Mouse (Mus musculus) left cerebral cortex, postnatal 14 days (tissue): ENCODE results near the gene Ubd. TPM values are rescaled to one million over a fixed set of nuclear protein-coding genes. Genes with fewer than 3 reads are reported as not detected.
"Not testable (repeated sequence)": the region's sequence is repeated elsewhere in the genome, so short reads cannot be mapped to it uniquely, and the experiment has no call there.

ENCODE experiments used
- DNase-seq, 2 experiments: peaks; one replicate each; pipeline ENCODE4 v3.0.0; 2021 to 2022; ENCODE audit warnings: low spot score in 2 of 2, mixed read lengths in 1 of 2
- intact Hi-C: fragments of 180-260 bp; cut with DNase I; formaldehyde crosslinking; loops from one replicate; pipeline ENCODE4 v1.15.1; 2025
- long read RNA-seq, 2 experiments: library from polyadenylated mRNA; stranded (forward); transcript quantifications; one replicate each; pipeline ENCODE4 v2.0.0; 2021
- total RNA-seq, 2 experiments: library from RNA; stranded (reverse); gene quantifications; 2 replicates each; pipeline ENCODE4 v1.2.3; 2021

Ubd gene
- not detected for total RNA-seq
- long read RNA-seq, experiment 1: 0 reads
- long read RNA-seq, experiment 2: 0 reads

DNA sequence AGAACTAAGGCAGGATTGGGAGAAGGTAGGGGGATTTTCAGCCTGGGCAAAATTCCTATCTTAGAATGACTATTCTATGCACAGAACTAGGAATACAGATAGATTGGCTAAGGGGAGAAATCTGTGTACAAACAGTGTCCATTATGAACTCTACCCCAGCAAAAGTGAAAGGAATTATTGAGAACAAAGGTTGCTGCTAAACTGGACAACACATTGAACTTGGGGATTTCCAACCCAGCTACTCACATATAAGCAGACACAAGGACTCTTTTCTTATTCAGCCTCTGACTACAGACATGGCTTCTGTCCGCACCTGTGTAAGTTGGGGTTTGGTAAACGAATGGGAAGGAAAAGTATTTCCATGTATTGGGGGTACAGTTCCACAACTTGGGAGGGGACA, at the start of gene Ubd:
Gene Ubd, plus strand, starts transcription at position 237 of the 400 bp plus-strand sequence.
- intact Hi-C loops: no loop called here
- no peak for DNase-seq

DNA sequence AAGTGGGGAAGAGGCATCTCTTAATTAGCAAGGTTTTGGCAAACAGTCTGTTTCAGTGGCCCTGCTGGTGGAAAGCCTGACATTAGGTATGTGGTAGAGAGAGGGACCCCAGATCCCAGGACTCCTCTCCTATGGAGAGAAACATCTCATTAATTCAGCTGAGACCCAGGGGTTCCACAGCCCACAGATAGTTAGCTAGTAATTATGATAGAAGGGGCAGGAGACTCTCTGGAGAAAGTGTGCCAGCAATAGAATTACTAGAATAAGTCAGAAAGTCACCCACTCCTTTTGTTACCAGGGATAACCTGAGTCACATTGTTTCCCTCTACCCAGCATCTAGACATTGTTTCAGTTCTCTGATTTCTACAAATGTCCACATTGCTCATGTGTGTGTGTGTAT, 32.3 kb upstream of the Ubd start, which contains the start of gene Olfr93:
Gene Olfr93, minus strand, starts transcription at position 101 of the 400 bp plus-strand sequence.
- no peak for DNase-seq
- intact Hi-C loops: no loop called here

GRCm38 (mm10) chr17:37185474-37185873, 8.2 kb upstream of the Ubd start:
- no peak for DNase-seq
- intact Hi-C loops: no loop called here

GRCm38 (mm10) chr17:37190711-37191110, 3.0 kb upstream of the Ubd start:
- DNase-seq: peak; percentile 67 to 73
- intact Hi-C loops: no loop called here

GRCm38 (mm10) chr17:37193032-37193431, 660 bp upstream of the Ubd start:
- intact Hi-C loops: no loop called here
- no peak for DNase-seq

DNA sequence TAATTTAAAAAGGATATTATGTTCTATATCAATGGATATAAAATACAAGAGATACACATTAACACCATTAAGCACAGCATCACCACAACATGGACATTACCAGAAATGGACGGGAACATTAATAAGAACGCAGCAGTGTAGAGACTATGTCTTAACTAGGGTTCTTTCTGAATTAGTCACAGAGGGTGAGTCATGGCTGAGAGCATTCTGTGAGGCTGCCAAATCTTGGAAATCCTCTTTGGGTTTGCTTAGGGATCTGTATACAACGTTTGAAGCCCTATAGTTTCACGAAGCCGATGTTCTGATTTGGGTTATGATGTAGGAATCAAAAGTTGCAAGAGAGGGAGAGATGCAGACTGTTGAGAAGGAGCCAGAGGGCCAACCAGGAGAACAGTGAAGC, 1.1 kb downstream of the Ubd start:
- intact Hi-C loops: no loop called here
- peak; percentile 11 to 42 for DNase-seq

DNA sequence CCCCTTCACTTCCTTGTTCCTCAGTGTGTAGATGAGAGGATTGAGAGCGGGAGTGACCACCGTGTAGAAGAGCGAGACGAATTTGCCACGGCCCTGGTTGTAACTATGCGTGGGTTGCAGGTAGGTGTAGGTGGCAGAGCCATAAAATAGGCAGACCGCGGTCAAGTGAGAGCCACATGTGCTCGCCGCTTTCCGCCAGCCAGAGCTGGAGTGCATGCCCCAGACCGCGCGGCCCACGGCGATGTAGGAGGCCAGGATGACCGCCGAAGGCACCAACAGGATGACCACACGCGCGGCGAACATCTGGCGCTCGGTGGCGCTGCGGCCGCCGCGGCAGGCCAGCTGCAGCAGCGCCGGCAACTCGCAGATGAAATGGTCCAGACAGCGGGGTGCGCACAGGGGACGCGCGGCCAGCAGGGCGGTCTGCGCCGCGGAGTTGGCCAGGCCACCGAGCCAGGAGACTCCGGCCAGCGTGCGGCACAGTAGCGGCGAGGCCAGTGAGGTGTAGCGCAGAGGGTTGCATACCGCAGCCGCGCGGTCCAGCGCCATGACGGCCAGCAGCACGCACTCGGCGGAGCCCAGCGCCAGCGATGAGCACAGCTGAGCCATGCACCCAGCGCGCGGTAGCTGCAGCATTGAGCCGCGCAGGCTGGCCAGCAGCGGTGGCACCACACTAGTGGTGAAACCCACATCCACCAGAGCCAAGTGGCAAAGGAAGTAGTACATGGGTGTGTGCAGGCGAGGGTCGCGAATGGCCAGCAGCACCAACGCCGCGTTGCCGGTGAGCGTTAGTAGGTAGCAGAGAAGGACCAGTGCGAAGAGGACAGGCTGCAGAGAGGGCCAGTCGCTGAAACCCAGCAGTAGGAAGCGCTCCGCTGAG, 3.4 kb downstream of the Ubd start:
- DNase-seq: peak in 1 of 2 experiments; percentile 37
- intact Hi-C loops: no loop called here

DNA sequence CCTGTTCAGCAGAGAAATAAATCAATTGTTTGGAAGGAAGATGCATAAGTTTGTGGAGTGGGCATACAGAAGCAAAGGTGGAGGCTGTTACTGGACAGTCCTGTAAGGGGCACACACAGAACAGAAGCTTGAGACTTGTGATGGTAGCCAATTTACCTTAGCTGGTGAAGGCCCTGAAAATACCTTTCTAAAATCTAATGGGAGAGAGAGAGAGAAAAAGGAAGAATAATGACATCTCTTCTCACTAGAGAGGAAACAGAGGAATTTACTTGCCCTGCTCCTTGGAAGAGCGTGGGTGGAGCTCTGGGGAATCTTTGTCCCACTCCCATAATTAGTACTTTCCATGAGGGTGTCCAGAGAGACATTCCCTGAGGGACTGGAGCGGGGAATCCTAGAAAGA, 7.2 kb downstream of the Ubd start, which contains the start of gene Olfr94:
Gene Olfr94, minus strand, starts transcription at position 101 of the 400 bp plus-strand sequence.
- intact Hi-C loops: loop anchor here (5.0 to 10.0 kb wide), 2 partner anchors 309 to 846 kb away; partner anchors contain the start of gene Trim40
- DNase-seq: no peak

- intact Hi-C loops: loop anchor here (1.0 to 10.0 kb wide), 3 partner anchors 120 to 849 kb away; partner anchors contain the start of gene Trim40
- DNase-seq: peak; percentile 92 to 95
These were observed 9.7 kb downstream of the Ubd start for GRCm38 (mm10) chr17:37203206-37203916.

GRCm38 (mm10) chr17:37203917-37204236, 10.2 kb downstream of the Ubd start:
- intact Hi-C loops: loop anchor here (1.0 to 10.0 kb wide), 3 partner anchors 121 to 849 kb away; partner anchors contain the start of gene Trim40
- no peak for DNase-seq

GRCm38 (mm10) chr17:37210884-37211768, 17.4 kb downstream of the Ubd start:
- intact Hi-C loops: no loop called here

DNA sequence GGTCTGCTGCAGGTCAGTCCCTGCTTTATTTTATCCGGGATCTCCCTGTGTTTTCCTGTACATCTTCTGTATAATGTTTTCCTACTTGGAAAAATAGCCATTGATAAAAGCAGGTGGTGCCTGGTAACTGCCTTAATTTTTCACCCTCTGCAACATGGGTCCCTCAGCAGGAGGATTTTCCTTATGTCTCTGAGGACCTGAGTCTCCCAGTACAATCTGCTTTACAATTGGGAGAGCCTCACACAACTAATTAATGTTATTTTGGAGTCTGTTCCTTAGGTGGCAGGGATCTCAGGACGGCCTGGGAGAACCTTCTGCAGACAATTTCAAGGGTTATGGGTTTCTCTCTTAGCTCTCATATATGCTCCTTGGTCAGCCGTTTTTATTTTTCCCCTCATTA, 19.3 kb downstream of the Ubd start, which contains the start of gene Olfr95:
Gene Olfr95, minus strand, starts transcription at position 101 of the 400 bp plus-strand sequence.
- intact Hi-C loops: no loop called here
- no peak for DNase-seq

More at GRCm38 (mm10) chr17:37210884-37211768, 17.4 kb downstream of the Ubd start:
- DNase-seq: peak; percentile 16 to 18

DNA sequence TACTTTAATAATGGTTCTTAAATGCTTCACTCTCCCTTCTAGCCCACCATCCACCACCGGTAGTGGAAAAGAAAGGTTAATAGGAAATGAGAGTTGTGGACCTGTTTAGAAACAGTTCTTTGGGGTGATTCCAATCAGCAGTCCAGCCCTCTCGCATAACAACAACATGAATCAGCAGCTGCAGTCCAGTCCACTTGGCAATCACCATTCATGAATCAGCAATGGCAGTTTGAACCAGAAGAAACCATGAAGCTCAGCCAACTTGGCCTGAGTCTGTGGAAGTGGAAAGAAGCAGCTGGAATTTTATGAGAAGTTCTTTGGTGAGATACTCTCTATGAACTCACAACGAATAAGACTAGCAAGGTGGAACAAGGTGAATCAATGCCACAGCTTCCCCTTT, 24.8 kb downstream of the Ubd start:
- intact Hi-C loops: no loop called here
- DNase-seq: no peak

DNA sequence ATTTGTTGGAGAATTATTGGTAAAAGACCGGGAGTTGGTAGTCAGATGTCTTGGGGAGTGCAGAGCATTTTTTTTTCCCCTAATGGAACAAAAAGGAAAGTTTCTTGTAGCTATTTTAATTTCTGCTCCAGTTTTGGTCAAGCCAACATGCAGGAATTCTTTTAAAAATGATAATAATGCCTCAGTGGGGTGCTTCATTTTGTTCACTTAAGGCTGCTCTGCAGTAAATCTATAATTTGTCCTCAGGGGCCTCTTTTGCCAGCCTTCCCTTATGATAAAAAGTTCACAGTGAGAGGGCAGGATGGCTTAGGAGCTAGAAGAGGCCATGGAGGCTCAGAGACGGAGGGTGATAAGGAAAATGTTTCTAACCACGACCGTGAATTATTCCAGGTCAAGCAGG, 26.2 kb downstream of the Ubd start, which contains the start of gene Olfr96:
Gene Olfr96, plus strand, starts transcription at position 301 of the 400 bp plus-strand sequence.
- intact Hi-C loops: no loop called here
- DNase-seq: no peak

DNA sequence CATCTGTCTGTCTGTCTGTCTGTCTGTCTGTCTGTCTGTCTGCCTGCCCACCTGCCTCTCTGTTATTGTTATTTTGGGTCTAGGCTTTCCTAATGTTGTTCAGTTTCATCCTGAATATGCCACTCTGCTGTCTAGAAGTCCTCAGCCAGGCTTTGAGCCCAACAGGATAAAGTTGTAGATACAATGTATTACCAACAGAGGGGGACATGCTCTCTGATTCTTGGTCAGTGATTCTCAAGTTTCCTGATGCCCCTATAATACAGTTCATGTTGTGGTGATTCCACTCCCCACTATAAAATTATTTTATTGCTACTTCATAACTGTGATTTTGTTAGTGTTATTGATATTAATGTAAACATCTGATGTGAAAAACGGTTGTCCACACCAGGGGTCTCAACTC, 28.2 kb downstream of the Ubd start:
- DNase-seq: no peak
- intact Hi-C loops: no loop called here

DNA sequence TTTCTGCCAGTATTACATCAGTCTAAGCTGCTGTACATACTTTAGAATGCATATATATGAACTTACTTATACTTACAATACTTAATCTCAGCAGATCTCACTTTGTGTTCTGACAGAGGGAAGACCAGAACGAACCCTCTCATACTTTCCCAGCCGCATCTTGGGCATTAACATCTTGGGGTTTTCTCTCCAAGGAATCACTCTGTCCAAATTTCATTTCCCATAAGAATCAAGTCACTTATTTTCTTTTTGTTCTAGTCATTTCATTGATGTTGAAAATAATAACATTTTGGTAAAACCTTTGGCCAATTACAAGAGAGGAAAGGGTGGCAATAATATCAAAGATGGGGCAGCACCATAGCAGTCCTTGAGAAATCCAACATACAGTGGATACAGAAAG, 43.5 kb downstream of the Ubd start, which contains the start of gene Olfr97:
Gene Olfr97, minus strand, starts transcription at position 101 of the 400 bp plus-strand sequence.
- DNase-seq, intact Hi-C loops: not testable (repeated sequence)

DNA sequence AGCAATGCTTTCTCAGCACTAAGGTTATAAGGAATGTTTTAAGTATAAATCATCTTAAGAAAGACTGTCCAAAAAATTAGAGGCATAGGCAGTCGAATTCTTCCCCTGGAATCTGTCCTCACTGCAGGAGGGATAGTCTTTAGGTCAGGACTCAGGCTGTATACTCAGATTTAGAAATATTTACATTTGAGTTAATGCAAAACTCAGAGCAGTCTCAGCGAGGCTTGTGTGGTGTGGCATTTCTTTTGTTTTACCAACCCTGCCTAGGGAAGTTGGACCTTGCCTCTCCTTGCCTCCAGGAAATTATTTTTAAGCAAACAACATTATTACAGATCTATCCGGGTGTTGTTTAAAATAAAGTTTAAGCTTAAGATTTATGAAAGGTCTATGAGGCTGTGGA, 48.5 kb downstream of the Ubd start:
- intact Hi-C loops: no loop called here
- DNase-seq: no peak
